Mouse (Mus musculus) forebrain, embryonic 12.5 days (tissue): ENCODE data around the gene Clip1. TPM values are rescaled to one million over a fixed set of nuclear protein-coding genes. Genes with fewer than 3 reads are reported as not detected.

Source experiments
- ATAC-seq: fragments of 200-750 bp; cut with Nextera tagmentation; 2 replicates; pipeline ENCODE4 v1.8.0; 2017; ENCODE audit warnings: moderate TSS enrichment; ENCODE audit not compliant: low FRiP score
- H3K27ac ChIP-seq: fragments of 300-500 bp; sonication (generic); 2 replicates; pipeline ENCODE4 v1.5.1; 2016; ENCODE audit warnings: mild to moderate bottlenecking
- H3K27me3 ChIP-seq: fragments of 300-500 bp; sonication (generic); 2 replicates; pipeline ENCODE4 v1.6.1; 2016; ENCODE audit warnings: mild to moderate bottlenecking
- H3K36me3 ChIP-seq: fragments of 300-500 bp; sonication (generic); replicated peaks from 2 replicates; pipeline ENCODE4 v1.6.1; 2016; ENCODE audit warnings: mild to moderate bottlenecking
- H3K4me1 ChIP-seq: fragments of 300-500 bp; sonication (generic); 2 replicates; pipeline ENCODE4 v1.6.1; 2016
- H3K4me2 ChIP-seq: fragments of 300-500 bp; sonication (generic); 2 replicates; pipeline ENCODE4 v1.6.1; 2016; ENCODE audit warnings: mild to moderate bottlenecking, moderate library complexity
- H3K4me3 ChIP-seq: fragments of 300-500 bp; sonication (generic); replicated peaks from 2 replicates; pipeline ENCODE4 v1.5.1; 2016; ENCODE audit warnings: mild to moderate bottlenecking
- H3K9ac ChIP-seq: fragments of 300-500 bp; sonication (generic); 2 replicates; pipeline ENCODE4 v1.6.1; 2016; ENCODE audit warnings: mild to moderate bottlenecking
- H3K9me3 ChIP-seq: fragments of 300-500 bp; sonication (generic); 2 replicates; pipeline ENCODE4 v1.6.1; 2016
- WGBS: fragments of 180-500 bp; shearing (Covaris S2); methylation state at CpG from one replicate; pipeline ENCODE4 v1.1.7; 2016; 5-methylcytosine and 5-hydroxymethylcytosine counted together
- polyA plus RNA-seq: library from polyadenylated mRNA; unstranded; fragments of >200 nt; fragmentation: Nextera tagmentation; extraction: Ambion mirVana; gene quantifications from 2 replicates; pipeline ENCODE4 v1.2.1, GENCODE M21; 2016

Gene Clip1
- polyA plus RNA-seq, 1 experiment from 2014 or later = 72.0 TPM

DNA sequence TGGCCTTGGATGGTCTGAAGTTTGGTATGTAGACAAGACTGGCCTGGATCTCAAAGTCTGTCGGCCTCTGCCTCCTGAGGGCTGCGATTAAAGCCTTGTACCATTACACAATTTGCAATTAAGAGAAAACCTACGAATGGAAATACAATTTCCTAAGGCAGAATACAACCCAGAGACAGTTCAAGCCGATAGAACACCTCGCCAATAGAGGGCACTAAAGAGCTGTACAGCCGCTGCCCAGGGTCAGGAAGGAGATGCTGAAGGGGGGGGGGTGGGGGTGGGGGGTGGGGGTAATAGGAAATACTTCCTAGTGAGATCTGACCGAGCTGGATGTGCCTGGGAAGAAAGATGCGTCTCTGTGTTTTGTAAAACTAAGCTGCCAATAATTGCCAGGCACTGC is 57.8 kb downstream of the Clip1 start:
- no peaks in the 10 kb centered on the region for H3K9me3 ChIP-seq
- H3K4me2 ChIP-seq = no peak overlapping the region
- WGBS = 33% methylated on average over 8 of the region's 8 CpGs
- H3K27me3 ChIP-seq = no peaks in the 10 kb centered on the region
- H3K9ac ChIP-seq = no peak overlapping the region
- no peak overlapping the region for H3K27ac ChIP-seq
- peaks cover 38% of the 10 kb centered on the region for H3K36me3 ChIP-seq
- no peak for ATAC-seq
- no peaks in the 10 kb centered on the region for H3K4me1 ChIP-seq
- no peak overlapping the region for H3K4me3 ChIP-seq

DNA sequence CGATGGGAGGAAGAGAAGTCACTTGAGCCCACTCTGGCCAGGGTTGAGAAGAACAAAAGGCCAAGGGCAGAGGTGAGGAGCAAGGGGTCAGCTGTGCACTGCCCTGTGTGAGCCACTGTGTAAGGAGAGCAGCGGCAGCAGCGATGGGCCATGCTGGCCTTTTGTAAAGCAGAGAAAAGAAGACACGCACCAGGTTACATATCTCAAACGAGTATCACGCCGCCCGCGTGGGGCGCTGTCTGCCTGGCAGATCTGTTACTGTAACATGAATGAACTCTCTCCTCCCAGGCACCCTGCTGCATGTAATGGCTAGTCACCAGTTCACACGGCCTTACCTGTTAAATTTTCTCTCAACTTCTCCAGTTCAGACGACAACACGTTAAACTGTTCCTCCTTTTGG is 62.0 kb downstream of the Clip1 start:
- ATAC-seq = no peak
- 77% methylated on average over 13 of the region's 13 CpGs for WGBS
- Histone ChIP-seq H3K9me3 (no peaks in the 10 kb centered on the region), H3K4me3 (no peak overlapping the region), H3K36me3 (peaks cover 50% of the 10 kb centered on the region), H3K4me2 (no peak overlapping the region), H3K4me1 (no peaks in the 10 kb centered on the region), H3K9ac (no peak overlapping the region), H3K27ac (no peak overlapping the region), H3K27me3 (no peaks in the 10 kb centered on the region)

DNA sequence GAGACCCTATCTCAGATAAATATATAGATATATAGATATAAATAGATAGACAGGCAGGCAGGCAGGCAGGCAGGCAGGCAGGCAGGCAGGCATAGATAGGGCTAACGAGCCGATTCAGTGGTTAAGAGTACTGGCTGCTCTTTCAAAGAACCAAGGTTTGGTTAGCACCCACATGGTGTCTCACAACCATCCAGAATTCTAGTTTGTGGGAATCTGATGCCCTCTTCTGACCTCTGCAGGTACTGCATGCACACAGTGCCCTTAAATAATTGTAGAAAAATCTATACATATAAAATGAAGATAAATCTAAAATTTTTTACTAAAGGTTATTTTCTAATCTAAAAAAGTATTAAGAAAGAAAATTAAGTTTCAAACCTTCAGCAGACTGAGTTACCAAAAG is 65.9 kb downstream of the Clip1 start:
- WGBS = 77% methylated on average over 2 of the region's 2 CpGs
- no peaks in the 10 kb centered on the region for H3K4me1 ChIP-seq
- H3K9ac ChIP-seq = no peak overlapping the region
- H3K9me3 ChIP-seq = no peaks in the 10 kb centered on the region
- no peak overlapping the region for H3K4me3 ChIP-seq
- no peak for ATAC-seq
- peaks cover 75% of the 10 kb centered on the region for H3K36me3 ChIP-seq
- no peak overlapping the region for H3K4me2 ChIP-seq
- no peak overlapping the region for H3K27ac ChIP-seq
- no peaks in the 10 kb centered on the region for H3K27me3 ChIP-seq

DNA sequence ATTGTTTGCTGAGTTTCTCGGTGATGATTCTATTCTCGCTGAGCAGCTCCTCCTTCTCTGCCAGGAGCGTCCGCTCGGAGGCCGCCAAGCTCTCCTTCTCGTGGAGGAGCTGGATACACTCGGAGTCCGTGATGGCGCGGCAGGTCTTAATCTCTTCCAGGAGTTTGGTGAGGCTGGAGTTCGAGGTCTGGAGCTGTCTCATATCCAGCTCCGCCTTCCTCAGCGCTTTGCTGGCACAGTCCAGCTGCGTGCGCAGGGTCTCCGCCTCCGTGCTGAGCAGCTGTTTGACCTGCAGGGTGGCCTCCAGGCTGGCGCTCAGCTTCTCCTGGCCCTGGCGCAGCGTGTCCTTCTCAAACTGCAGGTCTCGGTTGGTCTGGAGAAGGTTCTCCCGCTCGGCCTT is 70.2 kb downstream of the Clip1 start:
- 95% methylated on average over 24 of the region's 24 CpGs for WGBS
- no peak overlapping the region for H3K4me3 ChIP-seq
- no peaks in the 10 kb centered on the region for H3K9me3 ChIP-seq
- no peaks in the 10 kb centered on the region for H3K4me1 ChIP-seq
- H3K27me3 ChIP-seq = no peaks in the 10 kb centered on the region
- no peak overlapping the region for H3K27ac ChIP-seq
- no peak for ATAC-seq
- H3K4me2 ChIP-seq = no peak overlapping the region
- no peak overlapping the region for H3K9ac ChIP-seq
- H3K36me3 ChIP-seq = peaks cover 82% of the 10 kb centered on the region

DNA sequence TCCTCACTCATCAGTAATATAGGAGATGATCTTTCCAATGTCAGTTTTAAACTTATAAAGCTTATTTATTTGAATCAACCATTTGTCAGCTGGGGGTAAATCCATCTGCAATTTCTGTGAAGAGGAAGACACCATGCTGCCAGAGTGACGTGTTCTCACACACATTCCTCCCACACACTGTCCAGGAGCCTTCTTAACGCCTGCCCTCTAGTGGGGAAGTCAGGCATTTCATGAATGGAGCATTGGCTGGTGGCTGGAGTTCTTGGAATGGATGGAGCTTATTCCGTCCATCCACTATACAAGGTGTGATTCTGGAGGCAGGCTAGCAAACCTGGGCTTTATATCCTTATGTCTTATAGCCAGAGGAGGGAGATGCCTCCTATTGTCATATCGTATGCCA is 74.6 kb downstream of the Clip1 start:
- Histone ChIP-seq H3K36me3 (peaks cover 88% of the 10 kb centered on the region), H3K4me3 (no peak overlapping the region), H3K4me2 (no peak overlapping the region), H3K9ac (no peak overlapping the region), H3K4me1 (no peaks in the 10 kb centered on the region), H3K27me3 (no peaks in the 10 kb centered on the region), H3K27ac (no peak overlapping the region), H3K9me3 (no peaks in the 10 kb centered on the region)
- 28% methylated on average over 4 of the region's 4 CpGs for WGBS
- ATAC-seq = no peak

GRCm38 (mm10) chr5:123609416-123609815 is 75.0 kb downstream of the Clip1 start:
- WGBS = 94% methylated on average over 7 of the region's 7 CpGs
- H3K4me2 ChIP-seq = no peak overlapping the region
- H3K9ac ChIP-seq = no peak overlapping the region
- H3K4me1 ChIP-seq = no peaks in the 10 kb centered on the region
- H3K4me3 ChIP-seq = no peak overlapping the region
- H3K27me3 ChIP-seq = no peaks in the 10 kb centered on the region
- peaks cover 87% of the 10 kb centered on the region for H3K36me3 ChIP-seq
- no peak for ATAC-seq
- no peaks in the 10 kb centered on the region for H3K9me3 ChIP-seq
- H3K27ac ChIP-seq = no peak overlapping the region

DNA sequence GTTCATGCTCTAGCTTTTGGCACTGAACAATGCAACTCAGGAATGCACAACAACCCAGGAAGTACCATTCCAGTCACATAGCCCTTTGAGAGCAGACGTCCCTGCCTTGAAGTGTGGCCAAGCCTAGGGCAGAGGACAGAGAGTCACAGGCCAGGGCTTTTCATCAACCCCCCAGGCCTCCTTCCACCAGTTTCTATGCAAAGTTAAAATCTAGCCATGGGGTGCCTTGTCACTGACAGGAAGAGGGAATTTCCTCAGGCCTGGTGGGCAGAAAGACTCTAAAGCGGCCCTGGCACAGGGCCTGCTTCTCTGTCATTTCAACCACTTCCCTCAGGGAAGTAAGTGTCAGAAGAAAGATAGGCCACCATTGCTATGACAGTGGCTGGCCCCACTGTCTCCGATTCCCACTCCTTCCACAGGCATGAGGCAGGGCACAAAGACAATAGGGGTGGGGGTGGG is 77.2 kb downstream of the Clip1 start:
- H3K27me3 ChIP-seq = no peaks in the 10 kb centered on the region
- no peak overlapping the region for H3K4me3 ChIP-seq
- WGBS = 75% methylated on average over 3 of the region's 3 CpGs
- no peak overlapping the region for H3K4me2 ChIP-seq
- no peak overlapping the region for H3K9ac ChIP-seq
- no peak overlapping the region for H3K27ac ChIP-seq
- no peaks in the 10 kb centered on the region for H3K9me3 ChIP-seq
- H3K36me3 ChIP-seq = peaks cover 80% of the 10 kb centered on the region
- no peaks in the 10 kb centered on the region for H3K4me1 ChIP-seq
- no peak for ATAC-seq

- 65% methylated on average over 11 of the region's 11 CpGs for WGBS
- no peak overlapping the region for H3K9ac ChIP-seq
- H3K27ac ChIP-seq = no peak overlapping the region
- no peak overlapping the region for H3K4me3 ChIP-seq
- H3K4me2 ChIP-seq = no peak overlapping the region
- H3K27me3 ChIP-seq = no peaks in the 10 kb centered on the region
- no peak for ATAC-seq
- H3K4me1 ChIP-seq = no peaks in the 10 kb centered on the region
- no peaks in the 10 kb centered on the region for H3K9me3 ChIP-seq
- peaks cover 74% of the 10 kb centered on the region for H3K36me3 ChIP-seq
Measured at GRCm38 (mm10) chr5:123603496-123603895, 80.9 kb downstream of the Clip1 start.

DNA sequence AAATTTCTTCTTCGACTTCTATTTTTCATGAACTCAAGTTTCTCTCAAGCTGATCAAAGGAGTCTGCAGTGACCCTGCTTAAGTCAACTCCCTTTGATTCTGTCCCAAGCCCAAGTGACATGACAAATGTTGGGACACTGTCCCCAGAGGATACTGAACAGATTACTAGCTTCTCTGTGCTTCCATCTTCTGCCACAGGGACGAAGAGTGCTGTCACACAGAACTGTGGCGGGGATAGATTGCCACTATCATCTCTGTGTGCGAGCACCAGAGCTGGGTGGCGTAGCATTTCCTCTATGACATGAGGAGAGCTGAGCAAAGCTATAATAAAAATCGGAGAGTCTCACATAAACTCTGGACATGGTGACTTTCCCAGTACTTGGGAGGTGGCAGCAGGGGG is 82.2 kb downstream of the Clip1 start:
- H3K36me3 ChIP-seq = peaks cover 71% of the 10 kb centered on the region
- no peak for ATAC-seq
- no peaks in the 10 kb centered on the region for H3K9me3 ChIP-seq
- no peaks in the 10 kb centered on the region for H3K4me1 ChIP-seq
- H3K27ac ChIP-seq = no peak overlapping the region
- 95% methylated on average over 6 of the region's 6 CpGs for WGBS
- no peak overlapping the region for H3K9ac ChIP-seq
- no peak overlapping the region for H3K4me3 ChIP-seq
- no peak overlapping the region for H3K4me2 ChIP-seq
- no peaks in the 10 kb centered on the region for H3K27me3 ChIP-seq

GRCm38 (mm10) chr5:123599319-123599718 is 85.1 kb downstream of the Clip1 start:
- no peak overlapping the region for H3K9ac ChIP-seq
- ATAC-seq = no peak
- no peaks in the 10 kb centered on the region for H3K9me3 ChIP-seq
- no peaks in the 10 kb centered on the region for H3K4me1 ChIP-seq
- no peak overlapping the region for H3K27ac ChIP-seq
- WGBS = 67% methylated on average over 6 of the region's 6 CpGs
- no peak overlapping the region for H3K4me3 ChIP-seq
- no peaks in the 10 kb centered on the region for H3K27me3 ChIP-seq
- H3K4me2 ChIP-seq = no peak overlapping the region
- H3K36me3 ChIP-seq = peaks cover 54% of the 10 kb centered on the region

GRCm38 (mm10) chr5:123593622-123594280 is 90.7 kb downstream of the Clip1 start:
- H3K4me1 ChIP-seq = no peaks in the 10 kb centered on the region
- no peaks in the 10 kb centered on the region for H3K9me3 ChIP-seq
- no peak overlapping the region for H3K4me3 ChIP-seq
- no peak for ATAC-seq
- H3K27me3 ChIP-seq = no peaks in the 10 kb centered on the region
- WGBS = 80% methylated on average over 10 of the region's 10 CpGs
- H3K36me3 ChIP-seq = peaks cover 53% of the 10 kb centered on the region
- H3K27ac ChIP-seq = no peak overlapping the region
- H3K4me2 ChIP-seq = no peak overlapping the region
- no peak overlapping the region for H3K9ac ChIP-seq

DNA sequence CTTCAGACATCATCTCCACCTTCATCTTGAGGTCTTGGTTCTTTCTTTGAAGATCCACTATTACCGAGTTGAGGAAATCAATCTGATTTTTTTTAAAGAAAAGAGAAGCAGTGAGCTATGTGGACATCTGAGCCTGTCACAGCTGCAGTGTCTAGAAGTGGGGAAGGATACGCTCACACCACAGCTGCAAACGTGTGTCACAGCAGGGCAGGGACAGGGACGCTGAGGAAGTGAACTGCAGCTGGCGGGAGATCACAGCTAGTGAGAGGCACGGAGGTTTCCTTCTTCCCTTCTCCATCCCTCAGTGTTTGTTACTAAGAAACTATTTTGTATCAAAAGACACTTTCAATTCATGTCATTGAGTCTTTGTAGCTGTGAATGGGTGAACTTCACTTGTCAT is 104.4 kb downstream of the Clip1 start:
- WGBS = 92% methylated on average over 6 of the region's 6 CpGs
- ATAC-seq = no peak
- H3K4me1 ChIP-seq = no peaks in the 10 kb centered on the region
- H3K27ac ChIP-seq = no peak overlapping the region
- H3K4me3 ChIP-seq = no peak overlapping the region
- no peaks in the 10 kb centered on the region for H3K9me3 ChIP-seq
- no peak overlapping the region for H3K4me2 ChIP-seq
- H3K27me3 ChIP-seq = no peaks in the 10 kb centered on the region
- H3K36me3 ChIP-seq = peaks cover 57% of the 10 kb centered on the region
- H3K9ac ChIP-seq = no peak overlapping the region

- Histone ChIP-seq H3K9ac (no peak overlapping the region), H3K36me3 (peaks cover 38% of the 10 kb centered on the region), H3K4me3 (no peak overlapping the region), H3K9me3 (no peaks in the 10 kb centered on the region), H3K27me3 (no peaks in the 10 kb centered on the region), H3K27ac (no peak overlapping the region), H3K4me2 (no peak overlapping the region), H3K4me1 (peaks cover 7% of the 10 kb centered on the region)
- WGBS = 89% methylated on average over 3 of the region's 3 CpGs
- ATAC-seq = no peak
Measured at GRCm38 (mm10) chr5:123576696-123577095, 107.7 kb downstream of the Clip1 start.
